Mouse (Mus musculus) cortical plate, adult 2 months (tissue): ENCODE results near the gene Dcn.

Source experiments
- CTCF ChIP-seq: fragments of 200-500 bp; IDR thresholded peaks from 2 replicates; pipeline ENCODE4 v1.5.1; 2011; ENCODE audit warnings: mild to moderate bottlenecking, control low read depth, low read length; ENCODE audit not compliant: insufficient read depth; ENCODE audit errors: extremely low read depth
- POLR2A ChIP-seq: fragments of 200-500 bp; IDR thresholded peaks from 2 replicates; pipeline ENCODE4 v1.6.1; 2011; ENCODE audit warnings: mild to moderate bottlenecking, low read length, control low read depth; ENCODE audit not compliant: insufficient read depth; ENCODE audit errors: extremely low read depth

DNA sequence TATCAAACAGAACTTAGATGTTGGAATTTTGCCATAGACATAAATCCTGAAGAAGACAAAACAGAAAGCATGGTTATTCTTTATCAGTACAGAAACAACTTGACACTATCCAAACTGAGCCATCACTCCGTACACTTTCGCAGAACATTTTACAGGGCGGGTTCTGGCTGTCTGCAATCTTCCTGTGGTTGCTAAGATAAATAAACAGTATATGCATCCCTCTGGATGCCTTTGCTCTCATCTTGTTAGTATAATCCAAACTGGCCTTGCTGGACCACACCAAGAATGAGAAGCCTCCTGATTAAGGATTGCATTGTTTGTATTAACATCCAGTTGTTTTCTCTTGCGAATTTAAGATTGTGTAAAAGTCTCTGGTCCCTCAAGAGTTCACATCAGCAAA is 56.3 kb downstream of the Dcn start:
- TF ChIP-seq CTCF (no peak), POLR2A (no peak)
